Mouse (Mus musculus) MEL (cell line): ENCODE measurements around the gene Oca2. TPM values are rescaled to one million over a fixed set of nuclear protein-coding genes. Genes with fewer than 3 reads are reported as not detected.

ENCODE experiments used
- DNase-seq: peaks from one replicate; pipeline ENCODE4 v3.0.0; 2011; ENCODE audit warnings: low read depth, low spot score
- H3K27ac ChIP-seq: 2 replicates; pipeline ENCODE4 v1.5.1; 2012; ENCODE audit warnings: low read depth, mild to moderate bottlenecking, control low read depth, low read length, moderate library complexity; ENCODE audit not compliant: control insufficient read depth
- H3K27me3 ChIP-seq, 2 experiments: fragments of 150-350 bp in 1 of 2; sonication (generic) in 1 of 2; 2 replicates each; pipeline ENCODE4 v1.6.1; 2012; ENCODE audit warnings: low read length in 2 of 2, mild to moderate bottlenecking in 2 of 2, improper control_type of control experiment in 1 of 2, moderate library complexity in 1 of 2; ENCODE audit not compliant: insufficient read depth in 2 of 2, control insufficient read depth in 1 of 2
- H3K36me3 ChIP-seq, 2 experiments: 2 replicates each; pipeline ENCODE4 v1.6.1; 2012 to 2014; ENCODE audit warnings: low read length in 2 of 2, improper control_type of control experiment in 1 of 2, inconsistent platforms in 1 of 2, mild to moderate bottlenecking in 1 of 2; ENCODE audit not compliant: insufficient read depth in 2 of 2, control insufficient read depth in 1 of 2
- H3K4me1 ChIP-seq, 2 experiments: fragments of 150-350 bp in 1 of 2; sonication (generic) in 1 of 2; 2 replicates each; pipeline ENCODE4 v1.6.1; 2012; ENCODE audit warnings: low read length in 2 of 2, improper control_type of control experiment in 1 of 2, mild to moderate bottlenecking in 1 of 2; ENCODE audit not compliant: insufficient read depth in 2 of 2, control insufficient read depth in 1 of 2
- H3K4me3 ChIP-seq, 2 experiments: fragments of 150-350 bp in 1 of 2; sonication (generic) in 1 of 2; 2 replicates each; pipeline ENCODE4 v1.5.1; 2012; ENCODE audit warnings: low read depth in 2 of 2, low read length in 2 of 2, mild to moderate bottlenecking in 2 of 2, moderate library complexity in 2 of 2, control low read depth in 1 of 2, improper control_type of control experiment in 1 of 2; ENCODE audit not compliant: control insufficient read depth in 1 of 2, insufficient read depth in 1 of 2
- H3K79me2 ChIP-seq: 2 replicates; pipeline ENCODE4 v1.6.1; 2012; ENCODE audit warnings: mild to moderate bottlenecking, low read length, moderate library complexity; ENCODE audit not compliant: control insufficient read depth, poor library complexity, insufficient read depth
- H3K9ac ChIP-seq: 2 replicates; pipeline ENCODE4 v1.6.1; 2012; ENCODE audit warnings: low read depth, mild to moderate bottlenecking, control low read depth, low read length, moderate library complexity; ENCODE audit not compliant: control insufficient read depth, poor library complexity, severe bottlenecking
- H3K9me3 ChIP-seq: fragments of 150-350 bp; sonication (generic); replicated peaks from 2 replicates; pipeline ENCODE4 v1.6.1; 2012; ENCODE audit warnings: mild to moderate bottlenecking, low read length, improper control_type of control experiment, moderate library complexity; ENCODE audit not compliant: insufficient read depth
- BHLHE40 ChIP-seq: IDR thresholded peaks from 2 replicates; pipeline ENCODE4 v1.6.1; 2012; ENCODE audit warnings: low read depth, mild to moderate bottlenecking, inconsistent platforms, low read length, improper control_type of control experiment, borderline replicate concordance
- E2F4 ChIP-seq: IDR thresholded peaks from 2 replicates; pipeline ENCODE4 v1.6.1; 2011; ENCODE audit warnings: low read depth, low read length, improper control_type of control experiment, borderline replicate concordance
- EP300 ChIP-seq, 2 experiments: IDR thresholded peaks; 2 replicates each; pipeline ENCODE4 v1.6.1; 2011; ENCODE audit warnings: improper control_type of control experiment in 2 of 2, low read length in 2 of 2, low read depth in 1 of 2, mild to moderate bottlenecking in 1 of 2
- GATA1 ChIP-seq: IDR thresholded peaks from 2 replicates; pipeline ENCODE4 v1.6.1; 2011; ENCODE audit warnings: low read depth, low read length, improper control_type of control experiment
- MAFK ChIP-seq: IDR thresholded peaks from 2 replicates; pipeline ENCODE4 v1.6.1; 2011; ENCODE audit warnings: low read depth, mild to moderate bottlenecking, low read length, improper control_type of control experiment, borderline replicate concordance
- MAX ChIP-seq: IDR thresholded peaks from 2 replicates; pipeline ENCODE4 v1.6.1; 2011; ENCODE audit warnings: low read length, improper control_type of control experiment
- MYB ChIP-seq: IDR thresholded peaks from 2 replicates; pipeline ENCODE4 v1.6.1; 2011; ENCODE audit warnings: mild to moderate bottlenecking, low read depth, low read length, improper control_type of control experiment
- NELFE ChIP-seq: IDR thresholded peaks from 2 replicates; pipeline ENCODE4 v1.6.1; 2011; ENCODE audit warnings: low read depth, low read length, improper control_type of control experiment
- POLR2A ChIP-seq, 2 experiments: IDR thresholded peaks; 2 replicates each; pipeline ENCODE4 v1.6.1; 2011 to 2012; ENCODE audit warnings: low read length in 2 of 2, mild to moderate bottlenecking in 2 of 2, control low read depth in 1 of 2, improper control_type of control experiment in 1 of 2, low read depth in 1 of 2, moderate library complexity in 1 of 2; ENCODE audit not compliant: control insufficient read depth in 1 of 2, insufficient read depth in 1 of 2, poor library complexity in 1 of 2
- POLR2AphosphoS2 ChIP-seq: IDR thresholded peaks from 2 replicates; pipeline ENCODE4 v1.6.1; 2011; ENCODE audit warnings: low read length, improper control_type of control experiment
- SMC3 ChIP-seq: IDR thresholded peaks from 2 replicates; pipeline ENCODE4 v1.6.1; 2011; ENCODE audit warnings: low read depth, low read length, improper control_type of control experiment
- TBP ChIP-seq: IDR thresholded peaks from 2 replicates; pipeline ENCODE4 v1.8.0; 2011; ENCODE audit warnings: low read depth, low read length, improper control_type of control experiment
- TCF12 ChIP-seq: IDR thresholded peaks from 2 replicates; pipeline ENCODE4 v1.6.1; 2014; ENCODE audit warnings: low read depth, mild to moderate bottlenecking, inconsistent platforms, low read length, improper control_type of control experiment, moderate library complexity
- UBTF ChIP-seq: IDR thresholded peaks from 2 replicates; pipeline ENCODE4 v1.6.1; 2012; ENCODE audit warnings: low read depth, mild to moderate bottlenecking, inconsistent platforms, low read length, improper control_type of control experiment, moderate library complexity, borderline replicate concordance; ENCODE audit not compliant: insufficient read depth
- ZKSCAN1 ChIP-seq: IDR thresholded peaks from 2 replicates; pipeline ENCODE4 v1.6.1; 2012; ENCODE audit warnings: low read depth, mild to moderate bottlenecking, inconsistent platforms, low read length, improper control_type of control experiment, moderate library complexity
- ZMIZ1 ChIP-seq: IDR thresholded peaks from 2 replicates; pipeline ENCODE4 v1.6.1; 2012; ENCODE audit warnings: low read depth, mild to moderate bottlenecking, inconsistent platforms, low read length, improper control_type of control experiment, moderate library complexity
- ZNF384 ChIP-seq: IDR thresholded peaks from 2 replicates; pipeline ENCODE4 v1.6.1; 2012; ENCODE audit warnings: low read depth, mild to moderate bottlenecking, inconsistent platforms, low read length, improper control_type of control experiment
- polyA plus RNA-seq, 2 experiments: library from polyadenylated mRNA; stranded (reverse) in 1 of 2; unstranded in 1 of 2; fragments of >175 nt in 1 of 2; fragments of >200 nt in 1 of 2; gene quantifications; 2 replicates each; pipeline versions ENCODE4 v1.2.1 to v1.2.4; 2012; ENCODE audit warnings: low replicate concordance in 2 of 2, low read depth in 1 of 2; ENCODE audit not compliant: insufficient read length in 2 of 2, insufficient read depth in 1 of 2, missing spikeins in 1 of 2
- total RNA-seq: library from RNA; depleted of rRNA; stranded (reverse); fragments of 300-350 nt; gene quantifications from 2 replicates; pipeline ENCODE4 v1.2.3, GENCODE M21; 2012

The Oca2 gene
- total and polyA plus RNA-seq, 3 experiments, result not detected

DNA sequence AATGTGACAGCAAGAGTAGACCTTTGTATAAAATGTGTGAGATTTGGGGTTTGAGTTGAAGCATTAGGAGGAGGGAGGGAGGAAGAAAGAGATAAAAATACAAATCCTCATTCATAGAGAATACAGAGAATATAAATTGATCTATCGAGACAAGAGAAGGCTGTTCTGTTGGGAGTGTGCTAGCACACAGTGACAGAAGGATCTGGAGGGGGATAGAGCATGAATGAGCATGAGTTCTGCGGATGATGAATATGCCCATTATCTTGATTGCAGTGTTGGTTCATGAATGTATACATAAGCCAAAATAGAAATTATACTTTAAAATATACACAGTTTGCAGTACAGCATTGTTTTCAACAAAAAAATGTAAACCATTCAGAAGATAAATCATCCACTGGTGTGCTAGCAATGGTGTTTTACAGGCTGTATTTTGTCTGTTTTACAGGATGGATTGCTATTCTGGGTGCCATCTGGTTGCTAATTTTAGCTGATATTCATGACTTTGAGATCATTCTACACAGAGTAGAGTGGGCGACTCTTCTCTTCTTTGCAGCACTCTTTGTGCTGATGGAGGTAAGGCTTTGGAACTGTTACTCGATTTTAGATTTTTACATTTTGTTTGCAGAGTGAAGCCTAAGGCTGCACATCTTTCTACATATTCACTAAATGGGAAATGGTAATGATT, 117.2 kb downstream of the Oca2 start:
- Histone ChIP-seq H3K27ac (no peak overlapping the region), H3K9me3 (no peaks in the 10 kb centered on the region), H3K79me2 (no peaks in the 10 kb centered on the region), H3K36me3 (no peaks in the 10 kb centered on the region), H3K4me1 (no peaks in the 10 kb centered on the region), H3K4me3 (no peak overlapping the region), H3K9ac (no peak overlapping the region), H3K27me3 (no peaks in the 10 kb centered on the region)
- TF ChIP-seq POLR2AphosphoS2, result no peak
- TF ChIP-seq ZKSCAN1, result no peak
- no peak for TF ChIP-seq TCF12
- TF ChIP-seq MAX, result no peak
- TF ChIP-seq EP300 (IDR thresholded peaks at IDR 0.05; ENCODE audit: low read depth in 1 of 2, low read length in 2 of 2), result no peak
- TF ChIP-seq ZMIZ1, result no peak
- TF ChIP-seq POLR2A (IDR thresholded peaks at IDR 0.05; ENCODE audit: control insufficient read depth in 1 of 2, insufficient read depth in 1 of 2, low read depth in 1 of 2, low read length in 2 of 2, poor library complexity in 1 of 2), result no peak
- TF ChIP-seq TBP, result no peak
- TF ChIP-seq BHLHE40, result no peak
- no peak for DNase-seq

DNA sequence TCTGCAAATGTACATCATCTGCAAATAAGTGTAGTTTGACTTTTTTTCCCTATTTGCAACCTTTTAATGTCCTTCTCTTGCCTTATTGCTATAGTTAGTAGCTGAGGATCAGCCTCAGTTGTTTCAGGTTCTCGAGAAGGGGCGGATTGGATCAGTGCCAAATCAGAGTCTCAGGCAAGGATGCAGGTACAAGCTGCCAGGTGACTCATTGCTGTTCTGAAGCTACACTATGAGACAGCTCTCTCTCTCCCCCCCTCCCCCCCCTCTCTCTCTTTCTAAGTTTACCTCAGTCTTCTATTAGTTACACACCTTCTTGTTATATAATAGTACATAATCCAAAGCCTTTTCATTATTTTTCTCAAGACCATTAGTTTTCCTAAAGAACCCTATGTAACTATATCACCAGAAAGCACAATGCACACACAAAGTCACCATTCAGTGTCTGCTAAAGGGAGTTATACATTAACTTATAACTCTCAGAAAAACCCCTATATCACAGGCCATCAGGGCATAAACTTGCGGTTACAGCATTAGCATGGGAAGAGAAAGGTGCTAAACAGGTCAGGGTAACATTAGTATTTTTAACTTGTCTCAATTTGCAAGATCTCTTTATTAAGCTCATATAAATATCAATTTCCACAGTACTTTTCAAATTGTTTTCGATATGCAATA, 142.3 kb downstream of the Oca2 start:
- H3K79me2 ChIP-seq, result no peaks in the 10 kb centered on the region
- no peaks in the 10 kb centered on the region for H3K27me3 ChIP-seq
- no peaks in the 10 kb centered on the region for H3K36me3 ChIP-seq
- DNase-seq, result no peak
- TF ChIP-seq TCF12 (no peak), ZKSCAN1 (no peak), MYB (no peak), NELFE (no peak), ZMIZ1 (no peak), UBTF (no peak), GATA1 (no peak), SMC3 (no peak), POLR2AphosphoS2 (no peak)
- no peak overlapping the region for H3K4me3 ChIP-seq
- no peak overlapping the region for H3K9ac ChIP-seq
- H3K4me1 ChIP-seq, result no peaks in the 10 kb centered on the region
- H3K27ac ChIP-seq, result no peak overlapping the region
- H3K9me3 ChIP-seq, result no peaks in the 10 kb centered on the region

DNA sequence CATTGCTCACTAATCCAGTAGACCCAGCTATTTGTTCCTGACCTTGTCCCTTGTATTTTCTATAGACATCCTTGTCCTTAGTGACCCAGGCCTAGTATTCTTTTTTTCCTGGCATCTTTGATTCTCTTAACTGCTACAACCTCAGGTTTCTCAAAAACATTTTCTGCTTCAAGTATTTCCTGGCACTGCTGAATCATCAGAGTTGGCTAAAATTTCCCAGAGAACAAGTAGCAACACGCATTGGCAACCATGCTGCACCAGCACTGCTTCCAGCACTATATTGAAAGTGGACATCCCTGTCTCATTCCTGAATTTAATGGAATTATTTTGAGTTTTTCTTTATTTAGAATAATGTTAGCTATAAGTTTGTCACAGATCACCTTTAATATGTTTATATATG, 143.1 kb downstream of the Oca2 start:
- H3K27ac ChIP-seq, result no peak overlapping the region
- no peaks in the 10 kb centered on the region for H3K79me2 ChIP-seq
- TF ChIP-seq ZNF384 (no peak), UBTF (no peak), MAX (no peak), MAFK (no peak), E2F4 (no peak), SMC3 (no peak)
- no peaks in the 10 kb centered on the region for H3K4me1 ChIP-seq
- H3K27me3 ChIP-seq, result no peaks in the 10 kb centered on the region
- H3K36me3 ChIP-seq, result no peaks in the 10 kb centered on the region
- no peak overlapping the region for H3K9ac ChIP-seq
- H3K9me3 ChIP-seq, result no peaks in the 10 kb centered on the region
- no peak overlapping the region for H3K4me3 ChIP-seq
- no peak for DNase-seq
